Mouse (Mus musculus): ENCODE results near the gene Arrdc3. TPM values are rescaled to one million over a fixed set of nuclear protein-coding genes. Genes with fewer than 3 reads are reported as not detected.

Gene Arrdc3
- 243 TPM for polyA plus RNA-seq (2014; fragmentation: Illumina TruSeq; extraction: RNeasy Lipid Tissue Mini Kit (QIAGEN cat#74804))

DNA sequence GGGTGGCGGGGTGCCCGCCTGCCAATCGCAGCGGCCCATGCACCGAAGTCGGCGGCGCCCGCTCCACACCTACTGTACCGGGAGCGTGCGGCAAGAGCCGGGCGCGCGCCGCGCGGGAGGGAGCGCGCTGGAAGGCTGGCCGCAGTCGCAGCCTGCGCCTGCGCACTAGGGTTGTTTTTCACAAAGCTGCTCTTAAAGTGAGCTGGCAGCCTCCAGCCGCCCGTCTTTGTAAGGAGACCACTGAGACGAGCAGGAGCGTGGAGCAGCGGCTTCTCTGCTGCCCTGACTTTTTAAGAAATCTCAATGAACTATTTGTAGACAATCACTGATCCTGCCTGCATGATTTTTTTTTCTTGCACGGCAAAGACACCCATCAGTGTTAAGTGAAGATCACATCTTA lies at the start of gene Arrdc3:
TSS of gene Arrdc3 (plus strand) at position 195 of the 400 bp plus-strand sequence.

Data from ovary, adult 10 weeks (tissue).